Mouse (Mus musculus) ES-E14 (cell line): ENCODE measurements around the gene Sox5. TPM values are rescaled to one million over a fixed set of nuclear protein-coding genes. Genes with fewer than 3 reads are reported as not detected.
A peak's percentile ranks its signal among the peaks of the same experiment; 100 is the strongest.

Experiments used
- DNase-seq: peaks from one replicate; pipeline ENCODE4 v3.0.0-alpha.2; 2013; ENCODE audit warnings: low read depth, low spot score
- H3K27ac ChIP-seq: 2 replicates; pipeline ENCODE4 v1.5.1; 2012; ENCODE audit warnings: low read depth, mild to moderate bottlenecking, low read length, moderate library complexity, mixed read lengths; ENCODE audit not compliant: poor library complexity, insufficient read depth, severe bottlenecking
- H3K36me3 ChIP-seq: 2 replicates; pipeline ENCODE4 v1.6.1; 2012; ENCODE audit warnings: mild to moderate bottlenecking, low read length, moderate library complexity, mixed read lengths; ENCODE audit not compliant: control insufficient read depth, poor library complexity, insufficient read depth, severe bottlenecking
- H3K4me1 ChIP-seq, 2 experiments: fragments of 150-350 bp in 1 of 2; sonication (generic) in 1 of 2; 2 replicates each; pipeline ENCODE4 v1.6.1; 2012; ENCODE audit warnings: low read length in 2 of 2, mild to moderate bottlenecking in 1 of 2, mixed read lengths in 1 of 2; ENCODE audit not compliant: control insufficient read depth in 2 of 2, insufficient read depth in 2 of 2, poor library complexity in 1 of 2
- H3K4me3 ChIP-seq, 2 experiments: fragments of 150-350 bp in 1 of 2; sonication (generic) in 1 of 2; 2 replicates each; pipeline ENCODE4 v1.5.1; 2012; ENCODE audit warnings: low read length in 2 of 2, low read depth in 1 of 2, mild to moderate bottlenecking in 1 of 2, mixed read lengths in 1 of 2; ENCODE audit not compliant: insufficient read depth in 1 of 2, poor library complexity in 1 of 2, severe bottlenecking in 1 of 2
- H3K9ac ChIP-seq: 2 replicates; pipeline ENCODE4 v1.6.1; 2012; ENCODE audit warnings: low read depth, mild to moderate bottlenecking, low read length, mixed read lengths; ENCODE audit not compliant: poor library complexity, insufficient read depth, severe bottlenecking
- H3K9me3 ChIP-seq: fragments of 150-350 bp; sonication (generic); 2 replicates; pipeline ENCODE4 v1.6.1; 2012; ENCODE audit warnings: low read depth, mild to moderate bottlenecking, low read length; ENCODE audit not compliant: control insufficient read depth, insufficient read depth
- CHD2 ChIP-seq: IDR thresholded peaks from 2 replicates; pipeline ENCODE4 v1.6.1; 2014; ENCODE audit warnings: mild to moderate bottlenecking, low read depth, low read length, inconsistent platforms
- HCFC1 ChIP-seq: IDR thresholded peaks from 2 replicates; pipeline ENCODE4 v1.6.1; 2012; ENCODE audit warnings: low read length, inconsistent platforms, borderline replicate concordance; ENCODE audit not compliant: insufficient read depth
- MAFK ChIP-seq: IDR thresholded peaks from 2 replicates; pipeline ENCODE4 v1.6.1; 2014; ENCODE audit warnings: mild to moderate bottlenecking, low read depth, low read length, inconsistent platforms; ENCODE audit not compliant: insufficient read depth
- ZC3H11A ChIP-seq: IDR thresholded peaks from 2 replicates; pipeline ENCODE4 v1.6.1; 2012; ENCODE audit warnings: low read depth, mild to moderate bottlenecking, inconsistent platforms, low read length, borderline replicate concordance
- ZNF384 ChIP-seq: IDR thresholded peaks from 2 replicates; pipeline ENCODE4 v1.6.1; 2012; ENCODE audit warnings: low read depth, low read length, inconsistent platforms
- in situ Hi-C, 2 experiments: fragments of 600-800 bp; cut with MboI; formaldehyde crosslinking; loops; one replicate each; pipeline ENCODE4 v1.15.1; 2025; ENCODE audit warnings: low sequenced_read_pairs in 2 of 2, inconsistent platforms in 1 of 2; ENCODE audit not compliant: unreplicated experiment in 2 of 2
- total RNA-seq: library from RNA; depleted of rRNA; stranded (reverse); fragments of 300-350 nt; gene quantifications from 2 replicates; pipeline ENCODE4 v1.2.3, GENCODE M21; 2012

The Sox5 gene
- total RNA-seq, 1 experiment = 0.36 TPM

DNA sequence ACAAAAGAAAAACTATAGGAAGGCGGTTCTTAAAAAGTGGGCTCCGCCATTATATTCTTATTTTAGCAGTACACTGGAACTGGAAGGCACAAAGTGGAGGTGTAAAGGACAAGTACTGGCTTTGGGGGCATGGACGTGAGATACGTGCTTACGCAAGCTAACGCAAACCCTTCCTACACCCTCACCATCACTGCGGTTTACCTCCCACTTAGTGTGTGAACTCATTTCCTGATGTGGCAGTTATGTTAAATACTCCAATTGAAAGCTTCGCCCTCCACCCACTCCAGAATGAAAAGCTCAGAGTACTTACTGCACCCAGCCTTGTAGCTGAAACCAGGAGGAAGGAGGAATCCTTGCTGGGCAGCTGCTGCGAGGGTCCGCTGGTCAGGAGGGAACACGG, 821.3 kb downstream of the Sox5 start:
- Histone ChIP-seq H3K27ac (no peak overlapping the region), H3K4me1 (peaks cover 0 to 6% of the 10 kb centered on the region in 2 experiments; a peak in 2 of 4 replicates), H3K36me3 (no peaks in the 10 kb centered on the region), H3K9me3 (no peaks in the 10 kb centered on the region), H3K9ac (no peak overlapping the region), H3K4me3 (no peak overlapping the region)
- TF ChIP-seq ZC3H11A (no peak), MAFK (no peak), CHD2 (no peak), HCFC1 (no peak), ZNF384 (no peak)
- DNase-seq = peak; percentile 55
- in situ Hi-C loops = no loop called here

DNA sequence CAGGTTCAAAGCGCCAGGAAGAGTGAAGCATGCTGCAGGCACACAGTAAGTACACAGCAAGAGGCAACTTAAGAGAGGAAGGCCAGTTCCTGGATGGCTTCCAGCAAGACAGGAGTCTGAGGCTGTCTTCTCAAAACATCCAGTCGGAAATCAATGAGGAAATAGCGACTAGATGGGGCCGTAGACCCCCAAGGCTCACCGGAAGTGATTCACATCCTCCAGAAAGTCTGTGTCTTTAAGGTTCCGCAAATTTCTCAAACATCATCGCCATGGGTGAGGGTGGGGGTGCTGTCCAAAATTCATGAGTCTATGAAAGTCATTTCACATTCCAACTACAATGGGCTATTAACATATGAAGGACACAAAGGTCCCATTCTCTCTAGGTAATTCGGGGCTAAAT, 821.7 kb downstream of the Sox5 start:
- no peak overlapping the region for H3K27ac ChIP-seq
- H3K9ac ChIP-seq = no peak overlapping the region
- in situ Hi-C loops = no loop called here
- DNase-seq = no peak
- no peak for TF ChIP-seq ZC3H11A
- TF ChIP-seq CHD2 = no peak
- no peak for TF ChIP-seq ZNF384
- TF ChIP-seq HCFC1 = no peak
- no peak for TF ChIP-seq MAFK
- H3K4me3 ChIP-seq = no peak overlapping the region
- no peaks in the 10 kb centered on the region for H3K9me3 ChIP-seq
- H3K36me3 ChIP-seq = no peaks in the 10 kb centered on the region
- peaks cover 0 to 6% of the 10 kb centered on the region in 2 experiments; a peak in 2 of 4 replicates for H3K4me1 ChIP-seq

DNA sequence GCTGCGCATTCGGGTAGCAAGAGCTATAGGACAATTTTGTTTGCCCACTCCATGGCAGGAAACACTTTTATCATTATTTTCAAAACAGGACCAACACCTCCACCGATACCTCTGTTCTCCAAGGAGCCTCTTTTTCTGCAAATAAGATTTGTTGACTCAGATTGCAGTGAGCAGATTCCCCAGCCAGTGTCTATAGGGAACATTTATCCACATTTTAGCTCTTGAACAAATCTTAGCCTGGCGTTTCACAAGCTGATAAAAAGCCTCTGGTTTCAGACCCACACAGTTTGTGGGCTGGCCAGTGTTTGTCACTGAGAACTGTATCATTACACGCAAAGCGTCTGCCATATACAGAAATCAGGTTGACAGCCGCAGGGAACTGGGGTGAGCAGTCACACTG, 823.4 kb downstream of the Sox5 start:
- in situ Hi-C loops = no loop called here
- Histone ChIP-seq H3K27ac (no peak overlapping the region), H3K9me3 (no peaks in the 10 kb centered on the region), H3K4me3 (no peak overlapping the region), H3K4me1 (peaks cover 0 to 6% of the 10 kb centered on the region in 2 experiments; a peak in 2 of 4 replicates), H3K36me3 (no peaks in the 10 kb centered on the region), H3K9ac (no peak overlapping the region)
- DNase-seq = no peak
- no peak for TF ChIP-seq MAFK
- TF ChIP-seq ZNF384 = no peak
- TF ChIP-seq CHD2 = no peak
- no peak for TF ChIP-seq HCFC1
- TF ChIP-seq ZC3H11A = no peak

DNA sequence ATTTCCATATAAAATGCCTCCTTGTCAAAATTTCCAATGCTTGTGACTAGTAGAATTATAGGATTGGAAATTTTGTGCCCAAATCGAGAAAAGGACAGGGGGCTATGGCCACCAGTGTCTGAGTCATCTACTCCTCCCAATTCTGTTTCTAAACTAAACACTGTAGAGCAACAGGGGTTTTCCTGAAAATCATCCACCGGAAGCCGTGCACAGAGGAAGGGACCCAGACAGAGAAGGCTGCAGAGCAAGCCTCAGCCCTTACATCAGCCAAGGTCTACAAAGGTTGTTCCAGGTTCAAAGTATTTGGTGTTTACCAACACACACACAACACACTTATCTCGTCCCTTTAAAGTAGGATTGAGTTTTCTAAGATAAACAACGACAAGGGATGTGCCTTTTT, 824.7 kb downstream of the Sox5 start:
- H3K27ac ChIP-seq = no peak overlapping the region
- H3K36me3 ChIP-seq = no peaks in the 10 kb centered on the region
- no peak overlapping the region for H3K9ac ChIP-seq
- no peak for DNase-seq
- TF ChIP-seq ZNF384 (no peak), ZC3H11A (no peak), HCFC1 (no peak)
- no peak overlapping the region for H3K4me3 ChIP-seq
- no peaks in the 10 kb centered on the region for H3K9me3 ChIP-seq
- in situ Hi-C loops = no loop called here
- H3K4me1 ChIP-seq = peaks cover 0 to 6% of the 10 kb centered on the region in 2 experiments; a peak in 2 of 4 replicates

DNA sequence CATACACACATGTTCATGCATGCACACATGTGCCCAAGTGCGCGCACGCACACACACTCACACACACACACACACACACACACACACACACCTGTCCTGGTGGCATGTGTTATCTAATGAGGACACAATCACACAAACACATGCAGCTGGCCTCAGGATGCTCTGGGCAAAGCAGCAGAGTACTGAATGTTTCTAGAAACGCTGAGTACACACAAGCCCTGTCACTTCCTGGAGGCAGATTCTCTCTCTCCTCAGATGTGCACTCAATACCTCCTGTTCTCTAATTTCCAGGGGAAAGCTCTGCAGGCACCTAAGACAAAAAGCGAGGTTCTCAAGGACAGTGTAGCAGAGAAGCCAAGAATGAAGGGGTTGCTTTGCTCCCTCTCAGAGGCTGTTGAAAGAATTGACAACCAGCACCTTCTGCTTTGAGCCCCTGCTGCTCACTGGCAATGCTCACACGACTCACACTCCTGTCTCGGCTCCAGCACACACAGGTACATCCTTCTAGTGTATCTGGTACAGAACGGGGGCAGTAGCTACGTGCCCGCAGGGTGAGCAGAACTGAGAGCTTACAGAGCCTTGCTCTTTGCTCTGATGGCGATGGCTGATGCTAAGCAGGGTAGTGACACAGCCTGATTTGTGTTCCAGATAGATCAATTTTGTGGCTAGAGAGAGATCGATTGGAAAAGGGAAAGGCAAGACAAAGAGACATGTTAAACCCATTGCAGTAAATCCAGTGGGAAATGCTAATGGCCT, 833.0 kb downstream of the Sox5 start:
- H3K4me1 ChIP-seq = no peaks in the 10 kb centered on the region
- no peak overlapping the region for H3K9ac ChIP-seq
- in situ Hi-C loops = no loop called here
- no peak overlapping the region for H3K4me3 ChIP-seq
- H3K9me3 ChIP-seq = no peaks in the 10 kb centered on the region
- DNase-seq = no peak
- no peak overlapping the region for H3K27ac ChIP-seq
- H3K36me3 ChIP-seq = no peaks in the 10 kb centered on the region
- TF ChIP-seq ZNF384 = no peak
- TF ChIP-seq ZC3H11A = no peak
- no peak for TF ChIP-seq MAFK
- no peak for TF ChIP-seq CHD2
- no peak for TF ChIP-seq HCFC1
